Mouse (Mus musculus) cerebellum, adult 2 months (tissue): ENCODE measurements around the gene Chrna4.

Experiments
- CTCF ChIP-seq: fragments of 200-500 bp; IDR thresholded peaks from 2 replicates; pipeline ENCODE4 v1.5.1; 2011; ENCODE audit warnings: low read depth, mild to moderate bottlenecking, control low read depth, low read length, moderate library complexity, borderline replicate concordance; ENCODE audit not compliant: insufficient read depth
- POLR2A ChIP-seq: fragments of 200-500 bp; IDR thresholded peaks from 2 replicates; pipeline ENCODE4 v1.6.1; 2011; ENCODE audit warnings: low read length, control low read depth, borderline replicate concordance; ENCODE audit not compliant: insufficient read depth

DNA sequence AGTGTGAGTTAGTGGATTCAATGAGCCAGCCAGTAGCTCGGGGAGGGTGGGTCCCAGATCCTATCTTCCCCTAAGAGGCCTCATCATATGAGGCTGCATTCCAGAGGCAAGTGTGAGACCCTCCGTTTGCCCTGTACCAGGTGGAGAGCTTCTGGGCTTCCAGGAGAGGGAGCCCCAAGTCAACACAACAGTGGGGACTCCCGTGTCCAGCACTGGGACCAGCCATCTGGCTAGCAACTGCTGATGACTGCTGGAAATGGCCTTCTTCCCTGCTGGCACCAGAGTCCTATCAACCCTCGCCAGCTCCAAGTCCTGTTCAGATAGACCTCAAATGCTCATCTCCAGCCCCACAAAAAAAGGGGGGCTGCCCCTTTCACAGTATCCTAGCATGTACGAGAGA lies 10.9 kb downstream of the Chrna4 start:
- TF ChIP-seq POLR2A (no peak), CTCF (peak; percentile 90)
